Mouse (Mus musculus) megakaryocyte, embryonic 14.5 days (primary cell): ENCODE results near the gene Cdk14.

Source experiments
- FLI1 ChIP-seq: IDR thresholded peaks from 2 replicates; pipeline ENCODE4 v1.6.1; 2012; ENCODE audit warnings: low read length, inconsistent platforms, mixed read lengths
- GATA1 ChIP-seq: IDR thresholded peaks from 3 replicates; pipeline ENCODE4 v1.6.1; 2012; ENCODE audit warnings: mixed read lengths, low read length, inconsistent platforms, borderline replicate concordance

- TF ChIP-seq GATA1 (no peak), FLI1 (no peak)
These were observed 239.8 kb downstream of the Cdk14 start for GRCm38 (mm10) chr5:5180311-5180710.
